Mouse (Mus musculus): ENCODE data around the gene Gm11634. TPM values are rescaled to one million over a fixed set of nuclear protein-coding genes. Genes with fewer than 3 reads are reported as not detected.

Gene Gm11634
- not detected in 2 replicates for total RNA-seq (2023)

DNA sequence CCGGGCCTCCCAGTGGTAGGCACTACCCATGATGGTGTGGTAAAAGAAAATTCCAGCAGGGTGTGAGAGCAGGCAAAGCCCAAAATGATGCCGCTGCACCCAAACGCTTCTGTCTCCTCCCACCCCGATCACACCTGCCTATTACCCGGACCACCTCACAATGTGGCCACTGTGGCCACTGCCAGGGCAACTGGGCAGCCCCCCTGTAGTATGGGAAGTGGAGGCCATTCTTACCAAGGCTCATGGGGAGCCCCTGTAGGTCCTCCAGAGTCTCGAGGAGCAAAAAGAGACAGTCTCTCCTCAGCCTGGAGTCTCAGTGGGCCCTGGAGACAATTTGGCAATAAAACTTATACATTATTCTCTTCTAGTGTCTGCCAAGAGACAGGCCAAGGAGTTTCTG lies at the start of gene Gm11634:
Gene Gm11634 (minus strand): TSS at position 101 of the 400 bp plus-strand sequence.

DNA sequence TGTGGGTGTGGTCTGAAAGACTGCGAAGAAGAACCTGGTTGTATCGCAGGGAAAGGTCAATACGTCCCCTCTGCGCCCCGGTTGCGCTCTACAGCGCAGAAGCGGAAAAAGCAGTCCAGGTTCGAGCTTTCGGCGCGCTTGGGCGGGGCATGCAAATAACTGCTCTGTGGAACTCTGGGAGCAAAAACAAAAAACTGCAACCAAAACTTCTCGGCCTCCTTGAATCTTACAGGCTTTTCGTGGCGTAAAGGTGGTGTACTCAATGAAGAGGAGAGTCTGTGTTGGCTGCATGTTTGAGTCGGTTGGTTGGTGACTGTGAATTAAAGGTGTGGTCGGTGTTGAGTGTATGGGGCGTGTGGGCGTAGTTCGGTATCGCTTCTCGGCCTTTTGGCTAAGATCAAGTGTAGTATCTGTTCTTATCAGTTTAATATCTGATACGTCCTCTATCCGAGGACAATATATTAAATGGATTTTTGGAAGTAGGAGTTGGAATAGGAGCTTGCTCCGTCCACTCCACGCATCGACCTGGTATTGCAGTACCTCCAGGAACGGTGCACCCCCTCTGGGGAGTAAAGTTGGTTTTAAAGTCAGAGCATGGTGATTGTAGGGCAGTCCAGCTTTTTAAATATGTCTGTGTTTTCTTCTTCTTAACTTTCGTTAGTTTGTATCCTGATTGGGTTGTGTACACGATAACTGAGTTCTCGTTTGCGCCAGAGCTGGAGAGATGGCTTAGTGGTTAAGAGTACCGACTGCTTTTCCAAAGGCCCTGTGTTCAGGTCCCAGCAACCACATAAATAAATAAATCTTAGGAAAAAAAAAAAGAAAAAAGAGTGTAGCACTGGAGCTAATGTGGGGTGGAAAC lies 28.2 kb upstream of the Gm11634 start, which contains the start of gene Rdm1:
Gene Rdm1 (plus strand): TSS at position 201 of the 862 bp plus-strand sequence.

DNA sequence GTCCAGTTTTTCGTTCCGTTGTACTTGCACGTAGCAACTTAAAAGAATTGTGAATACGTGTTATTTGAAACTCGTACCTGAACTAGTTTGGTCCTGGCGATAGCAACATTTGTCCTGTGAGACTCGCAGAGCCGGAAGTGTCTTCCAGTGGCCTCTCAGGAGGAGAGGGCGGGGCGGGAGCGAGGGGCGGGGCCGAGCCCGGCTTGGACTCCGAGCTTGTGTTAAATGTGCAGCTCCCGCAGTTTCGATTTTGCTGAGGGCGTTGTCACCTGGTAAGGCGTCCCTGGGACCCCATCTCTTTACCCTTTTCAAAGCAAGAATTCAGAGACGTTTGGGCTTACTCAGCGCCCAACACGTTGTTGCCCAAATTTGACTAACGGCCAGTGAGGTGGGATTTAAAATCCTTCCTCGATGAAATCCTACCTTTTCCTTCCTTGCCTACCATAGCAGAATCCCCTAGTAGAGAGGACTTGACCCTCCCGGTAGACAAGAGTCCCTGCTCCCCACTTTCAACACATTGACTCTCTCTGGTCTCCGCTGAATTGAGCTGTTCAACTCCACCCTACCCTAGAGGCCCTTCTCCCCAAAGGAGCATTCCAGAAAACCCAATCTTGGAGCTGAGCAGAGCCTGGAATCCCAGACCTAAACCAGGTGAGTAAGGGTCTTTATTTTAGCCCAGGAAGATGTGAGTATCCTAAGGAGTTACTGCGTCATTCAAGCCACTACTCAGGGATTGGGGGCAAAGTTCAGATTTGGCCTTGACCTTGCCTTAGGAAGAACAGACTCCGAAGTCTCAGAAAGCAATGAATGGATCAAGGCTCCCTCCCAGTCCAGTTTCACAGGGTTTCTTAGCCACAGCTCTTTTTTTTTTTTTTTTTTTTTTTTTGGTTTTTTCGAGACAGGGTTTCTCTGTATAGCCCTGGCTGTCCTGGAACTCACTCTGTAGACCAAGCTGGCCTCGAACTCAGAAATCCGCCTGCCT lies 16.7 kb downstream of the Gm11634 start, which contains the start of gene Tmem106a:
Gene Tmem106a (plus strand): TSS at position 189 of the 982 bp plus-strand sequence.

DNA sequence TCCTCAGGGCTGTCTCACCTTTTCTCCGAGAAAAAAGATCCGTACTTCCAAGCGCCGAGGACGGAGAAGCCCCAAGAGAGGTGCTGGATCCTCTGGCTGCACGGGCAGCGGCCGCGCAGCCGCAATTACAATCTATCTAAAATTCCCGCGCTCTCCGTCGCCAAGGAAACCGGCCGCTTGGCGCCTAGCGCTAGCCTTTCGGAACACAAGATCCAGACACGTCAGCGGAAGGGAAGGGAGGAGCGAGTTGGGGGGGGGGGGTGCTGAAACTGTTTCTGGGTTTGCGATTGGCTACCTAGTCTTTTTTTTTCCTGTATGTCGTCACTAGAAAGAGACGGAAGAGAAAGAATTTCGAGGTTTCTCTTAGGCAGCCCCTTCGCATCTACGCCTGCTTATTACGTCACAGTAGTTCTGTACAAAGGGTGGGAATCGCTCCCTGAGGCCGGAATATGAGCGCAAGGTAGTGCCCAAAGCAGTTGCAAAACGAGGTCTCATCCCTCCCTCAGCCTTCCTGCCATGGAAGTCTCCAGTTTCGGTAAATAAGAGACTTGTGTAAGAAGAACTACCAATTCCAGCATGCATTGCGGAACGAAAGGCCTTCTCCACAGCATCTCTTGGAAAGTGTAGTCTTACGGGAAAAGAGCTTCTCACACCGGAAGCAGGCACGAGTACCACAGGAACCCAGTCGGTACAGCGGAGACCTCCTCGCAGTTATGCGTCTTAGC lies 47.1 kb downstream of the Gm11634 start, which contains the start of the genes Brca1 and Nbr1:
Gene Brca1 (minus strand): TSS at position 205 of the 725 bp plus-strand sequence.
Gene Nbr1 (plus strand): TSS at position 399 of the 725 bp plus-strand sequence.

Other genes with a start within 250 kb of the Gm11634 start
- not detected in 2 replicates for gene G6pc, start 231.7 kb downstream of the Gm11634 start, total RNA-seq (2023)
- gene Aarsd1, start 181.6 kb downstream of the Gm11634 start, total RNA-seq (2023) = 12.1 and 12.4 TPM in 2 replicates
- gene Gm27029, start 174.5 kb downstream of the Gm11634 start, total RNA-seq (2023) = 0.43 TPM in 1 of 2 replicates, not detected in the other
- gene Rundc1, start 174.2 kb downstream of the Gm11634 start, total RNA-seq (2023) = 10.3 and 14.3 TPM in 2 replicates
- 0.60 and 0.98 TPM in 2 replicates for gene Ptges3l, start 173.9 kb downstream of the Gm11634 start, total RNA-seq (2023)
- gene Rpl27, start 157.0 kb downstream of the Gm11634 start, total RNA-seq (2023) = 37.3 and 45.6 TPM in 2 replicates
- 23.6 and 24.5 TPM in 2 replicates for gene Ifi35, start 150.8 kb downstream of the Gm11634 start, total RNA-seq (2023)
- gene Rnd2, start 134.3 kb downstream of the Gm11634 start, total RNA-seq (2023) = 0.32 and 0.66 TPM in 2 replicates
- 16.5 and 19.8 TPM in 2 replicates for gene Vat1, start 133.0 kb downstream of the Gm11634 start, total RNA-seq (2023)
- 20.7 and 21.2 TPM in 2 replicates for gene Brca1, start 47.3 kb downstream of the Gm11634 start, total RNA-seq (2023)
- 128 and 177 TPM in 2 replicates for gene Nbr1, start 47.1 kb downstream of the Gm11634 start, total RNA-seq (2023)
- gene Tmem106a, start 17.0 kb downstream of the Gm11634 start, total RNA-seq (2023) = 8.5 and 12.0 TPM in 2 replicates
- 10.8 and 12.2 TPM in 2 replicates for gene Rdm1, start 27.9 kb upstream of the Gm11634 start, total RNA-seq (2023)
- 1.3 and 2.7 TPM in 2 replicates for gene Arl4d, start 66.3 kb upstream of the Gm11634 start, total RNA-seq (2023)
- gene Dhx8, start 133.7 kb upstream of the Gm11634 start, total RNA-seq (2023) = 54.4 and 67.3 TPM in 2 replicates
- gene Etv4, start 186.1 kb upstream of the Gm11634 start, total RNA-seq (2023) = not detected in 2 replicates